21 mouse cellular contexts compared by ENCODE assay signal in genomic region chr4:84079516-84079915, GRCm38 (mm10).
"Had no signal": no experiment of that assay in that cellular context is flagged by ENCODE, and none has a peak within 500 bp of the region (broad histone marks: within the 10 kb centered on the region; RNA-seq: fewer than 3 reads in every experiment).

No protein-coding gene starts in this region.

- H3K4me1 ChIP-seq: liver, embryonic 13.5 days; liver, embryonic 15.5 days; midbrain, embryonic 10.5 days; midbrain, embryonic 12.5 days; neural tube, embryonic 12.5 days; neural tube, embryonic 15.5 days had no signal

- H3K27ac ChIP-seq: liver, embryonic 13.5 days; liver, embryonic 15.5 days; macrophage; midbrain, embryonic 10.5 days; midbrain, embryonic 12.5 days; neural tube, embryonic 12.5 days; neural tube, embryonic 15.5 days had no signal

- H3K9ac ChIP-seq: liver, embryonic 13.5 days; liver, embryonic 15.5 days; liver, postnatal 0 days; midbrain, embryonic 12.5 days; neural tube, embryonic 12.5 days; neural tube, embryonic 15.5 days had no signal

- ATAC-seq: liver, postnatal 0 days; midbrain, embryonic 16.5 days had no signal

- DNase-seq: liver, embryonic 13.5 days; liver, postnatal 0 days; lung, adult 2 months; lung, postnatal 10 days; midbrain, embryonic 14.5 days; retina, postnatal 1 day; right cerebral cortex, adult 18-20 months; right cerebral cortex, postnatal 25 days; right cerebral cortex, postnatal 4 days; spleen, adult 18-20 months; thymus, adult 18-20 months; thymus, postnatal 14 days; thymus, postnatal 36 days had no signal

- H3K4me3 ChIP-seq: liver, embryonic 13.5 days; liver, embryonic 15.5 days; midbrain, embryonic 10.5 days; midbrain, embryonic 12.5 days; myocyte; neural tube, embryonic 12.5 days; neural tube, embryonic 15.5 days had no signal

- H3K4me2 ChIP-seq: liver, embryonic 13.5 days; liver, embryonic 15.5 days; midbrain, embryonic 12.5 days; neural tube, embryonic 12.5 days; neural tube, embryonic 15.5 days had no signal

- H3K36me3 ChIP-seq: liver, embryonic 13.5 days; liver, embryonic 15.5 days; midbrain, embryonic 10.5 days; midbrain, embryonic 12.5 days; neural tube, embryonic 12.5 days; neural tube, embryonic 15.5 days had no signal

- H3K9me3 ChIP-seq: liver, embryonic 13.5 days; liver, embryonic 15.5 days; midbrain, embryonic 10.5 days; midbrain, embryonic 12.5 days; neural tube, embryonic 12.5 days; neural tube, embryonic 15.5 days had no signal

- H3K27me3 ChIP-seq: liver, embryonic 13.5 days; liver, embryonic 15.5 days; midbrain, embryonic 12.5 days; neural tube, embryonic 12.5 days had no signal
